Mouse (Mus musculus) bone marrow, adult 2 months (tissue): ENCODE measurements around the gene Cdk20.
A peak's percentile ranks its signal among the peaks of the same experiment; 100 is the strongest.

Experiments
- CTCF ChIP-seq: fragments of 200-500 bp; IDR thresholded peaks from 2 replicates; pipeline ENCODE4 v1.5.1; 2011; ENCODE audit warnings: low read length, control low read depth; ENCODE audit not compliant: control insufficient read depth, insufficient read depth
- POLR2A ChIP-seq: fragments of 200-500 bp; IDR thresholded peaks from 2 replicates; pipeline ENCODE4 v1.6.1; 2011; ENCODE audit warnings: low read depth, mild to moderate bottlenecking, control low read depth, low read length, borderline replicate concordance; ENCODE audit not compliant: control insufficient read depth

- TF ChIP-seq CTCF (peak; percentile 74), POLR2A (no peak)
Observed at GRCm38 (mm10) chr13:64438863-64439452, 6.8 kb downstream of the Cdk20 start.
